Mouse (Mus musculus) adrenal gland, adult 8-10 months (tissue): Measurements from ENCODE around the gene Rfc1. TPM values are rescaled to one million over a fixed set of nuclear protein-coding genes. Genes with fewer than 3 reads are reported as not detected.

Experiments used
- total RNA-seq, 4 experiments: library from RNA; stranded (reverse); gene quantifications; 2 replicates each; pipeline ENCODE4 v1.2.4; 2022

Gene Rfc1
- total RNA-seq, 4 experiments from 2014 or later = 49.3 to 58.4 (median 53.8) TPM

Other genes starting within 250 kb of the Rfc1 start
- gene Tmem156, start 243.5 kb downstream of the Rfc1 start, total RNA-seq = under 1 TPM; 0.42 to 0.89 (median 0.73) TPM
- 10 to 100 TPM; 46.6 to 96.0 (median 72.1) TPM for gene Klhl5, start 228.1 kb downstream of the Rfc1 start, total RNA-seq
- 10 to 100 TPM; 10.9 to 21.2 (median 13.8) TPM for gene Wdr19, start 136.0 kb downstream of the Rfc1 start, total RNA-seq
- 1 to 10 TPM in 3 of 4 experiments, under 1 TPM in 1; 0.80 to 6.0 (median 4.5) TPM for gene Klb, start 12.6 kb upstream of the Rfc1 start, total RNA-seq
- gene Rpl9, start 55.8 kb upstream of the Rfc1 start, total RNA-seq = 1,000 to 10,000 TPM in 3 of 4 experiments, 100 to 1,000 TPM in 1; 977 to 1,080 (median 1,050) TPM
- gene Lias, start 55.8 kb upstream of the Rfc1 start, total RNA-seq = 10 to 100 TPM; 51.2 to 69.4 (median 58.5) TPM
- gene Ugdh, start 100.3 kb upstream of the Rfc1 start, total RNA-seq = 10 to 100 TPM; 68.1 to 84.6 (median 74.7) TPM
- gene Gm43552, start 157.2 kb upstream of the Rfc1 start, total RNA-seq = 10 to 100 TPM in 1 of 4 experiments, 1 to 10 TPM in 2, not detected in 1; 3.6 to 12.4 (median 6.2) TPM
- 100 to 1,000 TPM; 187 to 201 (median 193) TPM for gene Smim14, start 201.5 kb upstream of the Rfc1 start, total RNA-seq
- 10 to 100 TPM; 65.6 to 84.9 (median 75.1) TPM for gene Ube2k, start 201.6 kb upstream of the Rfc1 start, total RNA-seq